Mouse (Mus musculus) CH12.LX (cell line): ENCODE data around the gene Gm12184. TPM values are rescaled to one million over a fixed set of nuclear protein-coding genes. Genes with fewer than 3 reads are reported as not detected.
"Not testable (repeated sequence)": the region's sequence is repeated elsewhere in the genome, so short reads cannot be mapped to it uniquely, and the experiment has no call there.

ENCODE experiments used
- DNase-seq: peaks from one replicate; pipeline ENCODE4 v3.0.0-alpha.2; 2013; ENCODE audit errors: extremely low read depth
- H3K27ac ChIP-seq: 2 replicates; pipeline ENCODE4 v1.5.1; 2012; ENCODE audit warnings: low read depth, mild to moderate bottlenecking, control low read depth, moderate library complexity; ENCODE audit not compliant: insufficient read depth
- H3K27me3 ChIP-seq: replicated peaks from 2 replicates; pipeline ENCODE3; 2012; ENCODE audit warnings: inconsistent platforms
- H3K36me3 ChIP-seq, 2 experiments: replicated peaks in 1 of 2; 2 replicates each; pipeline versions ENCODE3 to v1.6.1; 2012; ENCODE audit warnings: inconsistent platforms in 1 of 2, low read length in 1 of 2, mild to moderate bottlenecking in 1 of 2, mixed read lengths in 1 of 2, moderate library complexity in 1 of 2; ENCODE audit not compliant: control insufficient read depth in 1 of 2, insufficient read depth in 1 of 2
- H3K4me1 ChIP-seq, 2 experiments: 2 replicates each; pipeline ENCODE4 v1.6.1; 2012; ENCODE audit warnings: inconsistent platforms in 1 of 2, moderate library complexity in 1 of 2; ENCODE audit not compliant: insufficient read depth in 2 of 2, control insufficient read depth in 1 of 2
- H3K4me2 ChIP-seq: 2 replicates; pipeline ENCODE4 v1.6.1; 2012; ENCODE audit warnings: low read depth, mild to moderate bottlenecking, control low read depth; ENCODE audit not compliant: poor library complexity, insufficient read depth, severe bottlenecking
- H3K4me3 ChIP-seq, 3 experiments: fragments of 150-350 bp in 1 of 3; sonication (generic) in 1 of 3; replicated peaks in 1 of 3; 2 replicates each; pipeline versions ENCODE3 to v1.5.1; 2011 to 2012; ENCODE audit warnings: low read depth in 2 of 3, low read length in 2 of 3, mild to moderate bottlenecking in 2 of 3, moderate library complexity in 2 of 3, control low read depth in 1 of 3, improper control_type of control experiment in 1 of 3, inconsistent platforms in 1 of 3, mixed read lengths in 1 of 3; ENCODE audit not compliant: poor library complexity in 1 of 3
- H3K79me2 ChIP-seq: replicated peaks from 2 replicates; pipeline ENCODE4 v1.6.1; 2012; ENCODE audit warnings: mild to moderate bottlenecking, moderate library complexity; ENCODE audit not compliant: control insufficient read depth, poor library complexity, insufficient read depth, severe bottlenecking; ENCODE audit errors: extremely low read depth
- H3K9ac ChIP-seq: 2 replicates; pipeline ENCODE4 v1.6.1; 2012; ENCODE audit warnings: low read depth, mild to moderate bottlenecking, control low read depth, moderate library complexity; ENCODE audit not compliant: insufficient read depth
- H3K9me3 ChIP-seq: replicated peaks from 2 replicates; pipeline ENCODE3; 2012; ENCODE audit warnings: low read length, inconsistent platforms, mixed read lengths
- BHLHE40 ChIP-seq: IDR thresholded peaks from 2 replicates; pipeline ENCODE4 v1.6.1; 2011; ENCODE audit warnings: mild to moderate bottlenecking, low read depth, low read length, improper control_type of control experiment
- CHD2 ChIP-seq: IDR thresholded peaks from 2 replicates; pipeline ENCODE4 v1.6.1; 2011; ENCODE audit warnings: low read length, improper control_type of control experiment
- CTCF ChIP-seq, 2 experiments: IDR thresholded peaks in 1 of 2; conservative IDR thresholded peaks in 1 of 2; 2 replicates each; pipeline ENCODE4 v1.5.1; 2011 to 2012; ENCODE audit warnings: low read depth in 2 of 2, low read length in 2 of 2, improper control_type of control experiment in 1 of 2, inconsistent platforms in 1 of 2, mild to moderate bottlenecking in 1 of 2, moderate library complexity in 1 of 2
- E2F4 ChIP-seq: IDR thresholded peaks from 2 replicates; pipeline ENCODE4 v1.6.1; 2011; ENCODE audit warnings: low read depth, low read length, improper control_type of control experiment; ENCODE audit not compliant: insufficient replicate concordance
- ELF1 ChIP-seq: IDR thresholded peaks from 2 replicates; pipeline ENCODE4 v1.6.1; 2014; ENCODE audit warnings: low read depth, mild to moderate bottlenecking, inconsistent platforms, low read length, improper control_type of control experiment
- EP300 ChIP-seq: IDR thresholded peaks from 2 replicates; pipeline ENCODE4 v1.6.1; 2011; ENCODE audit warnings: low read length, improper control_type of control experiment
- HCFC1 ChIP-seq: IDR thresholded peaks from 2 replicates; pipeline ENCODE4 v1.6.1; 2012; ENCODE audit warnings: low read depth, mild to moderate bottlenecking, inconsistent platforms, low read length, improper control_type of control experiment
- IRF4 ChIP-seq: IDR thresholded peaks from 2 replicates; pipeline ENCODE4 v1.6.1; 2014; ENCODE audit warnings: low read depth, mild to moderate bottlenecking, inconsistent platforms, low read length, improper control_type of control experiment
- JUND ChIP-seq: conservative IDR thresholded peaks from 2 replicates; pipeline ENCODE4 v1.6.1; 2011; ENCODE audit warnings: low read depth, low read length, improper control_type of control experiment
- KAT2A ChIP-seq: IDR thresholded peaks from 2 replicates; pipeline ENCODE4 v1.6.1; 2012; ENCODE audit warnings: low read length, improper control_type of control experiment, inconsistent platforms; ENCODE audit not compliant: insufficient replicate concordance
- MAZ ChIP-seq: IDR thresholded peaks from 2 replicates; pipeline ENCODE4 v1.6.1; 2012; ENCODE audit warnings: low read depth, mild to moderate bottlenecking, inconsistent platforms, low read length, improper control_type of control experiment, moderate library complexity
- MEF2A ChIP-seq: IDR thresholded peaks from 2 replicates; pipeline ENCODE4 v1.6.1; 2014; ENCODE audit warnings: low read depth, mild to moderate bottlenecking, inconsistent platforms, low read length, improper control_type of control experiment, borderline replicate concordance
- MXI1 ChIP-seq: IDR thresholded peaks from 2 replicates; pipeline ENCODE4 v1.6.1; 2011; ENCODE audit warnings: mild to moderate bottlenecking, low read depth, low read length, improper control_type of control experiment
- NELFE ChIP-seq: IDR thresholded peaks from 2 replicates; pipeline ENCODE4 v1.6.1; 2011; ENCODE audit warnings: low read depth, low read length, improper control_type of control experiment
- NRF1 ChIP-seq: IDR thresholded peaks from 2 replicates; pipeline ENCODE4 v1.6.1; 2014; ENCODE audit warnings: low read depth, mild to moderate bottlenecking, inconsistent platforms, low read length, improper control_type of control experiment, moderate library complexity
- PAX5 ChIP-seq: IDR thresholded peaks from 2 replicates; pipeline ENCODE4 v1.6.1; 2012; ENCODE audit warnings: low read length, inconsistent platforms, mixed read lengths
- POLR2A ChIP-seq: IDR thresholded peaks from 2 replicates; pipeline ENCODE4 v1.6.1; 2011; ENCODE audit warnings: low read depth, mild to moderate bottlenecking, improper control_type of control experiment, low read length
- POLR2AphosphoS2 ChIP-seq: IDR thresholded peaks from 2 replicates; pipeline ENCODE4 v1.6.1; 2011; ENCODE audit warnings: low read depth, low read length, improper control_type of control experiment
- RAD21 ChIP-seq: IDR thresholded peaks from 2 replicates; pipeline ENCODE4 v1.6.1; 2011; ENCODE audit warnings: low read depth, mild to moderate bottlenecking, low read length, improper control_type of control experiment, moderate library complexity
- RCOR1 ChIP-seq: conservative IDR thresholded peaks from 2 replicates; pipeline ENCODE4 v1.6.1; 2012; ENCODE audit warnings: low read depth, mild to moderate bottlenecking, inconsistent platforms, low read length, improper control_type of control experiment
- TCF12 ChIP-seq: IDR thresholded peaks from 2 replicates; pipeline ENCODE4 v1.6.1; 2014; ENCODE audit warnings: low read depth, mild to moderate bottlenecking, inconsistent platforms, low read length, improper control_type of control experiment
- USF1 ChIP-seq: IDR thresholded peaks from 2 replicates; pipeline ENCODE4 v1.6.1; 2014; ENCODE audit warnings: low read depth, mild to moderate bottlenecking, inconsistent platforms, low read length, improper control_type of control experiment
- ZC3H11A ChIP-seq: IDR thresholded peaks from 2 replicates; pipeline ENCODE4 v1.6.1; 2012; ENCODE audit warnings: low read depth, mild to moderate bottlenecking, inconsistent platforms, low read length, improper control_type of control experiment
- ZMIZ1 ChIP-seq: IDR thresholded peaks from 2 replicates; pipeline ENCODE4 v1.6.1; 2012; ENCODE audit warnings: low read depth, mild to moderate bottlenecking, inconsistent platforms, low read length, improper control_type of control experiment
- dilution Hi-C: fragments of 300-500 bp; cut with MboI; formaldehyde crosslinking; loops from 2 replicates; pipeline ENCODE4 v1.14.3; 2020; ENCODE audit warnings: low sequenced_read_pairs; ENCODE audit not compliant: extremely low pct_unique_long_range_greater_than_20kb, extremely low pct_ligation_motif_present
- in situ Hi-C: fragments of 300-500 bp; cut with MboI; formaldehyde crosslinking; loops from 3 replicates; pipeline ENCODE4 v1.14.3; 2019; ENCODE audit warnings: low sequenced_read_pairs, low pct_ligation_motif_present, low pct_unique_long_range_greater_than_20kb, mixed read lengths
- polyA plus RNA-seq: library from polyadenylated mRNA; unstranded; fragments of >175 nt; gene quantifications from 2 replicates; pipeline ENCODE4 v1.2.1, GENCODE M21; 2012; ENCODE audit warnings: low read depth; ENCODE audit not compliant: insufficient read length
- total RNA-seq, 2 experiments: library from RNA; depleted of rRNA; stranded (reverse); fragments of 300-350 nt in 1 of 2; fragments of >200 nt in 1 of 2; gene quantifications; 2 replicates each; pipeline ENCODE4 v1.2.3; 2012 to 2014

Gene Gm12184
- total and polyA plus RNA-seq, 3 experiments: 5.6 to 51.6 (median 7.1) TPM

GRCm38 (mm10) chr11:48795221-48795620, 31.2 kb downstream of the Gm12184 start:
- DNase-seq: no peak
- Histone ChIP-seq H3K79me2 (peaks cover 21% of the 10 kb centered on the region), H3K27ac (no peak overlapping the region), H3K4me2 (no peak overlapping the region), H3K4me3 (no peak overlapping the region), H3K9ac (no peak overlapping the region), H3K27me3 (no peaks in the 10 kb centered on the region), H3K36me3 (peaks cover 4 to 31% of the 10 kb centered on the region in 2 experiments), H3K9me3 (no peaks in the 10 kb centered on the region), H3K4me1 (peaks cover 5 to 26% of the 10 kb centered on the region in 2 experiments)
- in situ Hi-C loops (loop anchor here (5.0 kb wide), 1 partner anchor 307 kb away; no protein-coding TSS in a partner anchor), dilution Hi-C loops (no loop called here)
- TF ChIP-seq RCOR1 (no peak), ZMIZ1 (no peak), CTCF (conservative IDR thresholded peaks at IDR 0.05 in 1 of 2, IDR thresholded peaks at IDR 0.05 in 1 of 2; ENCODE audit: low read depth in 2 of 2, low read length in 2 of 2) (no peak), POLR2A (no peak), ZC3H11A (no peak), POLR2AphosphoS2 (no peak), NELFE (no peak), IRF4 (no peak), BHLHE40 (no peak), E2F4 (no peak), MAZ (no peak), EP300 (no peak), RAD21 (no peak)

GRCm38 (mm10) chr11:48793184-48793583, 33.3 kb downstream of the Gm12184 start:
- peaks cover 4 to 31% of the 10 kb centered on the region in 2 experiments for H3K36me3 ChIP-seq
- no peak overlapping the region for H3K27ac ChIP-seq
- H3K4me1 ChIP-seq: peaks cover 9 to 38% of the 10 kb centered on the region in 2 experiments
- TF ChIP-seq ZMIZ1 (no peak), MAZ (no peak), EP300 (no peak), USF1 (no peak), PAX5 (no peak), BHLHE40 (no peak), E2F4 (no peak), JUND (no peak), NRF1 (no peak), MEF2A (no peak), TCF12 (no peak), POLR2AphosphoS2 (no peak), RAD21 (no peak), HCFC1 (no peak), KAT2A (no peak), POLR2A (no peak), RCOR1 (no peak), CHD2 (no peak), MXI1 (no peak), ELF1 (no peak)
- in situ Hi-C loops: no loop called here
- peaks cover 11% of the 10 kb centered on the region for H3K79me2 ChIP-seq
- H3K9ac ChIP-seq: no peak overlapping the region
- no peaks in the 10 kb centered on the region for H3K9me3 ChIP-seq
- no peak for DNase-seq
- no peak overlapping the region for H3K4me2 ChIP-seq
- no peaks in the 10 kb centered on the region for H3K27me3 ChIP-seq
- dilution Hi-C loops: no loop called here
- no peak overlapping the region for H3K4me3 ChIP-seq

GRCm38 (mm10) chr11:48791894-48792293, 34.6 kb downstream of the Gm12184 start:
- peaks cover 4 to 27% of the 10 kb centered on the region in 2 experiments for H3K36me3 ChIP-seq
- dilution Hi-C loops, in situ Hi-C loops: not testable (repeated sequence)

More at GRCm38 (mm10) chr11:48791894-48792293, 34.6 kb downstream of the Gm12184 start:
- not testable (repeated sequence) for H3K4me3 ChIP-seq, H3K79me2 ChIP-seq, H3K9me3 ChIP-seq, H3K27me3 ChIP-seq, H3K4me2 ChIP-seq, DNase-seq, H3K9ac ChIP-seq, H3K27ac ChIP-seq
- H3K4me1 ChIP-seq: peaks cover 4 to 33% of the 10 kb centered on the region in 2 experiments
